Mouse (Mus musculus) kidney, embryonic 15.5 days (tissue): Measurements from ENCODE around the gene Grhl1. TPM values are rescaled to one million over a fixed set of nuclear protein-coding genes. Genes with fewer than 3 reads are reported as not detected.
"Not testable (repeated sequence)": the region's sequence is repeated elsewhere in the genome, so short reads cannot be mapped to it uniquely, and the experiment has no call there.

Experiments used
- ATAC-seq: fragments of 200-750 bp; cut with Nextera tagmentation; replicated peaks from 2 replicates; pipeline ENCODE4 v1.8.0; 2017; ENCODE audit warnings: moderate TSS enrichment; ENCODE audit not compliant: low FRiP score
- H3K27ac ChIP-seq: fragments of 300-500 bp; sonication (generic); 2 replicates; pipeline ENCODE4 v1.5.1; 2015; ENCODE audit warnings: mild to moderate bottlenecking, inconsistent platforms
- H3K27me3 ChIP-seq: fragments of 300-500 bp; sonication (generic); 2 replicates; pipeline ENCODE4 v1.6.1; 2015; ENCODE audit warnings: inconsistent platforms
- H3K36me3 ChIP-seq: fragments of 300-500 bp; sonication (generic); 2 replicates; pipeline ENCODE4 v1.6.1; 2015; ENCODE audit warnings: inconsistent platforms
- H3K4me1 ChIP-seq: fragments of 300-500 bp; sonication (generic); 2 replicates; pipeline ENCODE4 v1.6.1; 2015; ENCODE audit warnings: inconsistent platforms
- H3K4me2 ChIP-seq: fragments of 300-500 bp; sonication (generic); 2 replicates; pipeline ENCODE4 v1.6.1; 2015; ENCODE audit warnings: moderate library complexity, mild to moderate bottlenecking, inconsistent platforms
- H3K4me3 ChIP-seq: fragments of 300-500 bp; sonication (generic); replicated peaks from 2 replicates; pipeline ENCODE4 v1.5.1; 2015; ENCODE audit warnings: mild to moderate bottlenecking, inconsistent platforms
- H3K9ac ChIP-seq: fragments of 300-500 bp; sonication (generic); 2 replicates; pipeline ENCODE4 v1.6.1; 2015; ENCODE audit warnings: mild to moderate bottlenecking, inconsistent platforms
- H3K9me3 ChIP-seq: fragments of 300-500 bp; sonication (generic); replicated peaks from 2 replicates; pipeline ENCODE4 v1.6.1; 2016; ENCODE audit warnings: inconsistent platforms
- WGBS: fragments of 180-500 bp; shearing (Covaris S2); methylation state at CpG from one replicate; pipeline ENCODE4 v1.1.7; 2015; ENCODE audit warnings: mixed read lengths; 5-methylcytosine and 5-hydroxymethylcytosine counted together
- polyA plus RNA-seq: library from polyadenylated mRNA; unstranded; fragments of >200 nt; fragmentation: Nextera tagmentation; extraction: Ambion mirVana; gene quantifications from 2 replicates; pipeline ENCODE4 v1.2.1, GENCODE M21; 2015

Grhl1 gene
- polyA plus RNA-seq, 1 experiment from 2014 or later, result 1.9 TPM

DNA sequence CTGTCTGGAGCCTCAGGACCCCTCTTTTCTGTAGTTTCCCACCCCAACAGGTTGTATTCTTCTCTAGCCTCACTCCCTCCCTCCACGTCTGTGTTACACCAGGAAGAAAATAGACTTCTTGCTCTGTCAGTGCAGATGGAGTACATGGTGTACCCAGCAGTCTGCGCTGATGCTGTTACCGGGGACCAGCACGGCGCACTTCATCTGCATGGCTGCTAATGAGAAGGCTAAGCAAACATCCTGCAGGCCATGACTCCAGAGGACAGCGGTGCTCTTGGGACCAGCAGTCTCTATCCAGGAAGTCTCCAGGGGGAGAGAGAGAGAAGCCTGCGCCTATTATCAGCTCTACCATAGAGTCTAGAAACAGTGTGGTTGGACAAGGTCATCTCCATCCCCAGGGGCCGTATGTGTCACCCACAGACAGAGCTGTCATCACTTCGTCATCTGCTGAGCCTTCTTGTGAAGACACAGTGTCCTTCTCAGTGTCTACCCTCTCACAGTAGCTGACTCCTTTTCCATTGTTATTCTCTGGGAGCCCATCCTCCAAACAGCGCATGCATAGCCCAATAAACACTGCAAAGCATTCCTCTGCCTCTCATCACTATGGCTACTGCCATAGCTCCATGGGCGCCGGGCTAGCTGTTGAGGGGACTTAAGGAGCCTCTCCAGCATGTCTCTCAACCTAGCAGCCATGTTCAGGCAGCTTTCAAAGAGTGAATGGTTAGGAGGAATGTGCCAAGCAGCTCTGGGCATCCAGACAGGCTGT lies 51.6 kb downstream of the Grhl1 start:
- Histone ChIP-seq H3K9me3 (no peaks in the 10 kb centered on the region), H3K4me3 (no peak overlapping the region), H3K4me2 (no peak overlapping the region), H3K4me1 (peaks cover 2% of the 10 kb centered on the region; the same call in 1 of the 2 replicates), H3K9ac (no peak overlapping the region), H3K27me3 (no peaks in the 10 kb centered on the region), H3K36me3 (no peaks in the 10 kb centered on the region), H3K27ac (no peak overlapping the region)
- ATAC-seq, result no peak
- 79% methylated on average over 12 of the region's 12 CpGs for WGBS

DNA sequence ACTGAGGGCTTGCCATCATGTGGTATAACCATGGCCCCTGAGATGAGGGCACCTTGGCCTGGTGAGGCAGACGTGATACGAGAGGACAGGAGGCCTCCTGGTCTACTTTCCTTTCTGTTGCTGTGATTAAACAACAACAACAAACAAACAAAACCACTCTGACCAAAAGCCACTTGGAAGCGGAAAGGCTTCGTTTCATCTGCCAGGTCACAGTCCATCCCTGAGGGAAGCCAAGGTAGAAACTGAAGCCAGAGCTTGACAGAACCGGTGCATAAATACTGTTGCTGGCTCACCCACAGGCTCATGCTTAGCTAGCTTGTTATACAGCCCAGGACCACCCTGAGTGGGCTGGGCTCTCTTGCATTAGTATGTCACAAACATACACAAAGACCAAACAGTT lies 54.3 kb downstream of the Grhl1 start:
- H3K4me2 ChIP-seq, result no peak overlapping the region
- no peak for ATAC-seq
- no peaks in the 10 kb centered on the region for H3K4me1 ChIP-seq
- no peaks in the 10 kb centered on the region for H3K9me3 ChIP-seq
- no peaks in the 10 kb centered on the region for H3K36me3 ChIP-seq
- no peak overlapping the region for H3K4me3 ChIP-seq
- no peak overlapping the region for H3K27ac ChIP-seq
- no peak overlapping the region for H3K9ac ChIP-seq
- H3K27me3 ChIP-seq, result no peaks in the 10 kb centered on the region
- WGBS, result 89% methylated on average over 5 of the region's 5 CpGs

DNA sequence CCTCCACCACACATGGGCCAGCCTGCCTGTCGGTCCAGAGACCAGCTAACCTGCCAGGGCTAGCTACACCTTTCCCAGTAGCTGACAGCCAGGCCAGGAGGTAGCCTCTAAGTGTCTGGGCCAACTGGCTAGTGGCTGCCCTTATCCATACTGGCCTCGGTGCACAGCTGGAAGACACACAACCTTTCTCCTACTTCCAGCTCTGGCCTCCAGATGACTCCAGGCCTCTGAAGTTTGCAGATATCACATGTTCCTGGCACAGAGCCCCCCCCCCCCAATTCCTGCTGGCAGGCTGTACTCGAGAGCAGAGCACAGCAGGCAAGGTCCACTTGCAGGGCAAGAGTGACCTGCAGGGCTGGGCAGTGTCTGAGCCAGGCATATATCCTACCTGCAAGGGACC lies 55.1 kb downstream of the Grhl1 start:
- H3K27me3 ChIP-seq, result no peaks in the 10 kb centered on the region
- no peak for ATAC-seq
- no peaks in the 10 kb centered on the region for H3K4me1 ChIP-seq
- no peak overlapping the region for H3K4me2 ChIP-seq
- H3K4me3 ChIP-seq, result no peak overlapping the region
- no peak overlapping the region for H3K27ac ChIP-seq
- no peaks in the 10 kb centered on the region for H3K9me3 ChIP-seq
- WGBS, result 78% methylated on average over 3 of the region's 3 CpGs
- no peaks in the 10 kb centered on the region for H3K36me3 ChIP-seq
- no peak overlapping the region for H3K9ac ChIP-seq

DNA sequence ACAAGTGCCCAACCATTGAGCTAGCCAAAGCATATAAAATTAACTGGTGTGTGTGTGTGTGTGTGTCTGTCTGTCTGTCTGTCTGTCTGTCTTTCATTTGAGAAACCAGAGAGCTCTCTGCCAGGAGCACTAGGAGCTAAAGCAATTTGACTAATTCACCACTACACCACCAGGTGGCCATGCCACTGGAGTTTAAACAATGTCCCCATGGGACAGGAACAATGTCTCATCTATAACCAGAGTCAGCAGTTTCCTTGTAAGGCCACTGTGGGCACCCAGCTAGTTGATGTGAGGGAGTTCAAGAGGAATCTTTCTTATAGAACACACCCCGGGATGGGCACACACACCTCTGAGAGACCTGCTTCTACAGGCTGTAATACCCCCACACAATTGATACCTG lies 58.1 kb downstream of the Grhl1 start:
- no peak overlapping the region for H3K4me2 ChIP-seq
- H3K9ac ChIP-seq, result no peak overlapping the region
- H3K36me3 ChIP-seq, result no peaks in the 10 kb centered on the region
- no peaks in the 10 kb centered on the region for H3K9me3 ChIP-seq
- H3K4me1 ChIP-seq, result no peaks in the 10 kb centered on the region
- no peak for ATAC-seq
- H3K27me3 ChIP-seq, result no peaks in the 10 kb centered on the region
- WGBS, result 80% methylated on average over 1 of the region's 1 CpGs
- H3K27ac ChIP-seq, result no peak overlapping the region
- H3K4me3 ChIP-seq, result no peak overlapping the region

DNA sequence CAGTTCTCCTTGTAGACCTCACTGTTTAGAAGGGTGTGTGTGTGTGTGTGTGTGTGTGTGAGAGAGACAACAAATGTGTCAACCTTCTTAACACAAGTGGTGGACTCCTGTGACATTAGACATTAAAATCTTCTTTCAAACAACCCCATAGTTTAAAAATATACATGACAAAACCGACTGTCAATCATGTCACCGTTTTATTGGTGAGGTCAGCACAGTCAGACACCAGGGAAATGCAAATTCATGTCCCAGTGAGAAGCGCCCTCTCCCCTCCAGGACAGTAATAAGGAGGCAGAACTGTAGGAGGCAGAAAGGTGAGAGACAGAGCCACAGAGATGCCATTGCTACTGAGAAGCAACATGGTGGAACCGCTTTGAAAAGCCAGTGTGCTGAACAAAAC lies 60.3 kb downstream of the Grhl1 start:
- H3K4me1 ChIP-seq, result no peaks in the 10 kb centered on the region
- H3K4me3 ChIP-seq, result no peak overlapping the region
- 61% methylated on average over 4 of the region's 4 CpGs for WGBS
- no peaks in the 10 kb centered on the region for H3K36me3 ChIP-seq
- no peak overlapping the region for H3K4me2 ChIP-seq
- no peaks in the 10 kb centered on the region for H3K9me3 ChIP-seq
- H3K9ac ChIP-seq, result no peak overlapping the region
- no peak for ATAC-seq
- H3K27ac ChIP-seq, result no peak overlapping the region
- H3K27me3 ChIP-seq, result no peaks in the 10 kb centered on the region

DNA sequence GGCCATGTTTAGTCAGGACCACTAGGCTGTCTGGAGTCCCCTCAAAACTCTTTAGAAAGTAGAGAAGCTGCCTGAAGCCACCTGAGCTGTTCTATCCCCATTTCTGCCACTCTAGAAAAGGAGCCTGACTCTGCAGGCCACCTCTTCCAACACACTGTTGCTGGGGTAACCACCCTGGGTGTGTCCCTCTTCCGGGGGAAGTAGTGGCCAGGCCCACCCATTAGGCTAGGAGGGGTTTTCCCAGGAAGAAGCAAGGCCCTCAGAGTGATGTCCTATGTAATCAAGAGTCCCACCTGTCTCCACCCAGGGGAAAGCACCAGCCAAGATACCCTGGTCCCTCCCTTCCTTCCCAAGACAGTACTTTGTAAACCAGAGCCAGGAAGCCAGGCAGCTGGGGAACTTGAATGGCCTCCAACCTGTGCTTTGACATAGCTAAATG lies 61.7 kb downstream of the Grhl1 start:
- H3K4me2 ChIP-seq, result no peak overlapping the region
- no peak overlapping the region for H3K27ac ChIP-seq
- no peak for ATAC-seq
- no peaks in the 10 kb centered on the region for H3K9me3 ChIP-seq
- WGBS, result 74% methylated on average over 1 of the region's 1 CpGs
- H3K36me3 ChIP-seq, result no peaks in the 10 kb centered on the region
- no peak overlapping the region for H3K9ac ChIP-seq
- H3K4me1 ChIP-seq, result no peaks in the 10 kb centered on the region
- no peaks in the 10 kb centered on the region for H3K27me3 ChIP-seq
- no peak overlapping the region for H3K4me3 ChIP-seq

DNA sequence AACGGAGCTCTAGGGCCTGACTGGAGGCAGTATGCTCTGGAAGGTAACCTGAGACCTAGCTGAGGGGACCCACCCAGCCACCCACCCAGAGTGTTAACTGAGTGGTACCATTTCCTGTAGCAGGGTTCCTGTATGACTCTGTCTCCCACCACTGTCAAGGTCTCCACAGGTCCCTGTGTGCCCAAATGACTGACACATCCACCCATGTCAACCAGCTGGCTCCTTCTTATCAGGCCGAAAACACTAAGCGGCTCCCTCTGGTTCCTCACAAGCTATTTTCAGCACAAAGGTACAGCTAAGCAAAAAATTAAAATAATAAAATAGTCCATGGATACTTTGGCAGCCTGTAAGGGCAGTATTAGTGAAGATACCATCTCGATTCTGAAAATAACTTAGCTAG lies 62.1 kb downstream of the Grhl1 start:
- WGBS, result 80% methylated on average over 4 of the region's 4 CpGs
- no peak overlapping the region for H3K4me2 ChIP-seq
- ATAC-seq, result no peak
- H3K27ac ChIP-seq, result no peak overlapping the region
- no peaks in the 10 kb centered on the region for H3K4me1 ChIP-seq
- no peaks in the 10 kb centered on the region for H3K27me3 ChIP-seq
- H3K9ac ChIP-seq, result no peak overlapping the region
- no peak overlapping the region for H3K4me3 ChIP-seq
- no peaks in the 10 kb centered on the region for H3K9me3 ChIP-seq
- H3K36me3 ChIP-seq, result no peaks in the 10 kb centered on the region

DNA sequence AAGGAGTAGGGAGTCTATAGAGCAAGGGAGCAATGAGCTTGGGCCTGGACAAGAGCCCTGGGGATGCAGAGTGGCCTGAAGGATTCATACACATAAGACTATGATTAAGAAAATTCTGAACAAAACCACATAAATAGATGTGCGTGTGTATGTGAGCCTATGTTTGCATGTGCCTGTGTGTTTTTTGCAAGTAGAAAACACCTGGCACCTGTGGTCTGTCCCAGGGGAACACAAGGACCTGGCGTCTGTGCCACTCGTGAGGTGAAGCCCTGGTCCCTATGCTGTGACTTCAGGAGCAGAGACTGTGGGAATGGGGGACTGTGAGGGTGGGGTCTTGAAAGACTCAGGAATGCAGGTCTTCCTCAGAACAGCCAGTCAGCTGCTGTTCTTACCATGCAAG lies 62.6 kb downstream of the Grhl1 start:
- ATAC-seq, result no peak
- Histone ChIP-seq H3K9me3 (no peaks in the 10 kb centered on the region), H3K9ac (no peak overlapping the region), H3K36me3 (no peaks in the 10 kb centered on the region), H3K4me3 (no peak overlapping the region), H3K4me2 (no peak overlapping the region), H3K27me3 (no peaks in the 10 kb centered on the region), H3K4me1 (no peaks in the 10 kb centered on the region), H3K27ac (no peak overlapping the region)
- 81% methylated on average over 3 of the region's 3 CpGs for WGBS

DNA sequence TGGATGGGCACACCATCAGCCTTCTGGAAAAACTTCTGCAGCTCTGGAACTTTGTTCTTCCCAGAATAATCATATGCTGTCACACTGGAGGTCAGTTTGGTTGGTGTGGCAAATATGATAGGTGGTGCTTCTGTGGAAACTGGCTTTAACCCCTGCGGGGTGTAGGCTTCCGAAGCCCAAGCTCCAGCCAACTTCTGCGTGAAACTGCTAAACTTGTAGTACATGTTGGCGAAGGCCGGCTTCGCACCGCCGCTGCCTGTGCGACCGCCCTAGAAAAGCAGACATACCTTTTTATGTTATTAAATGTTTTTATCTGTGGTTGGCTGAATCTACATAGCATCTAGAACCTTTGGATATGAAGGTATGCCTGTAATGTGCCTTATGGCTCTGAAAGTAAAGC lies 66.7 kb downstream of the Grhl1 start:
- ATAC-seq, H3K27me3 ChIP-seq, H3K9ac ChIP-seq, H3K36me3 ChIP-seq, H3K4me1 ChIP-seq, H3K4me3 ChIP-seq, H3K4me2 ChIP-seq, H3K27ac ChIP-seq, H3K9me3 ChIP-seq: not testable (repeated sequence)
- 97% methylated on average over 10 of the region's 10 CpGs for WGBS

DNA sequence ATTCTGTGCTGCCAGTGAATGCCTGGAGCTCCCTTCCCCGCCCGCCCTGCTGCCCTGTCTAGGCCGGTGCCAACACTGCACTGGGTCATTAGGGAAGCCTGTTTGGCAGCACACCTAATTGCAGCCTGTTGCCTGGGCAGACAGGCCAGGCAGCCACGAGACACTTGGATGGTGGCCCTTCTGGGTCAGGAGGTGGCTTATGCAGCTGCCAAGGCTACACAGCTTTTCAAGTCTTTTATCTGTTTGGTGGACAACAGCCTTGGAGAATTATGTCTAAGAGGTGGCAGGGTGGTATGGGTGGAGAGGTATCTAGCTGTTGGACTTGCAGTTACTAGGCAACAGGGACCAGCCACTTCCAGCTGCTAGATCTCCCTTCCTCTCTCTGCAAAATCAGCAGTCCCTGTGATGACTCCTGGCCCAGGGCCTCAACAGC lies 70.3 kb downstream of the Grhl1 start:
- H3K9me3 ChIP-seq, result no peaks in the 10 kb centered on the region
- WGBS, result 56% methylated on average over 4 of the region's 4 CpGs
- no peaks in the 10 kb centered on the region for H3K27me3 ChIP-seq
- no peaks in the 10 kb centered on the region for H3K36me3 ChIP-seq
- no peak for ATAC-seq
- no peak overlapping the region for H3K4me2 ChIP-seq
- H3K4me3 ChIP-seq, result no peak overlapping the region
- H3K27ac ChIP-seq, result no peak overlapping the region
- H3K9ac ChIP-seq, result no peak overlapping the region
- H3K4me1 ChIP-seq, result peaks cover 8% of the 10 kb centered on the region; the same call in 1 of the 2 replicates

DNA sequence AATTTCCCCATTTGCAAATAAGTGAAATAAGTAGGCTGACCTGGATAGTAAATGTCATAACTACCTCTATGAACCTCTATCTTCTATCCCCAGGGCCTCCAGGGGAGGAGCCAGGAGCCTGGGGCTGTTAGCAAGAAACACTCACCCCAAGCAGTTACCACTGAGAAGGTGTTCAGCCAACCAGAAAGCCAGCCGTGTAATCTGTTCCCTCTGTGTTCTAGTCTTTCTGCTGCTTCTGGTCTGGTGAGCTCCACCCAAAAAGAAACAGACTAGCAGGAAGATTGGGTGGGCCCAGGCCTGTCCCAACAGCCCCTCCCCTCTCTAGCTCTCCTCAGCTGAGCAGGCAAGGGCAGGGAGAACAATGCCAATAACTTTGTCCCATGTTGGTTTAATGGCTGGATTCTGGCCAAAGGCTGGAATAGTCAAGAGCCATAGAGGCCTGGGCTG lies 72.1 kb downstream of the Grhl1 start:
- H3K9ac ChIP-seq, result no peak overlapping the region
- ATAC-seq, result peak; percentile 72
- H3K36me3 ChIP-seq, result no peaks in the 10 kb centered on the region
- no peaks in the 10 kb centered on the region for H3K9me3 ChIP-seq
- no peaks in the 10 kb centered on the region for H3K27me3 ChIP-seq
- H3K27ac ChIP-seq, result no peak overlapping the region
- H3K4me1 ChIP-seq, result peaks cover 8% of the 10 kb centered on the region; the same call in 1 of the 2 replicates
- WGBS, result 21% methylated on average over 1 of the region's 1 CpGs
- no peak overlapping the region for H3K4me2 ChIP-seq
- no peak overlapping the region for H3K4me3 ChIP-seq

DNA sequence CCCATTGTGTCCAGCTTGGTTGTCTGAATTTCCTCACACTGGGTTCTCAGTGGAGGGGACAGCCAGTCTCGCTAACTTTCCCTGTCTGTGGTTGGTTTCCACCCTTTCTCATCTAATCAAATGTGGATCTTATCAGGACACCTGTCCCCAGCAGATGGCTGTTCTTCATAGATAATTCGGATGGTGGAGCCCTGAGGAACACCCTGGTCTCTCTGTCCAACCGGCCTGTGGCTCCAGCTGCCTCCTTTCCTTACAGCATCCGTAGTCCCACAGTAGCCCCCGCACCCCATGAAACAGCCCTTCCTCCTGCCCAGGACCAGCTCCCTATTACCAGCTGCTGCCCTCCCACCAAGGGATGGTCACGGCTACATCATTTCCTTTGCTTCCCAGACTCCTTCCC lies 73.8 kb downstream of the Grhl1 start:
- H3K27me3 ChIP-seq, result no peaks in the 10 kb centered on the region
- no peaks in the 10 kb centered on the region for H3K36me3 ChIP-seq
- no peak overlapping the region for H3K27ac ChIP-seq
- no peak overlapping the region for H3K4me2 ChIP-seq
- H3K9ac ChIP-seq, result no peak overlapping the region
- WGBS, result 72% methylated on average over 6 of the region's 6 CpGs
- no peaks in the 10 kb centered on the region for H3K9me3 ChIP-seq
- H3K4me1 ChIP-seq, result peaks cover 15% of the 10 kb centered on the region
- no peak overlapping the region for H3K4me3 ChIP-seq
- ATAC-seq, result no peak

DNA sequence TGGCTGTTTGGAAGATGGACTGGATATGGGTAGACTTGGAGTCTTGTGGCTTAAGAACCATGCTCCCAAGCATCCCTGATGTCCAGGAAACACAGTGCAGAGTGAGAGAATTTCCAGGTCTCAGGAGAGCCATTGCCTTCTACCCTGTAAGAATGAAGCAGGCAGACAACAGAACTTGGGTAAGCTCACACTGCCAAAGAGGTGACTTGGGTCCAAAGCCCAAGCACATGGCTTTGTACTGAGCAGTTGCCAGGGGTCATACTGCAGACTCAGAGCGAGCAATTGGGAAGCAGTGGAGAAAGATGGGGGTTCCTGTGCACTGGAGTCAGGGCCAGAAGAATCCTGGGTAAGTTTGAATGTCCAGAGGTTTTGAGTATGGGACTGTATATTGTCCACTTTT lies 76.0 kb downstream of the Grhl1 start:
- H3K9ac ChIP-seq, result no peak overlapping the region
- no peak overlapping the region for H3K4me2 ChIP-seq
- no peaks in the 10 kb centered on the region for H3K9me3 ChIP-seq
- H3K27me3 ChIP-seq, result no peaks in the 10 kb centered on the region
- no peak overlapping the region for H3K4me3 ChIP-seq
- no peak overlapping the region for H3K27ac ChIP-seq
- no peak for ATAC-seq
- WGBS, result 67% methylated on average over 1 of the region's 1 CpGs
- peaks cover 24% of the 10 kb centered on the region for H3K4me1 ChIP-seq
- no peaks in the 10 kb centered on the region for H3K36me3 ChIP-seq
